Mouse (Mus musculus): ENCODE measurements around the gene Zfp579. TPM values are rescaled to one million over a fixed set of nuclear protein-coding genes. Genes with fewer than 3 reads are reported as not detected.
"Not testable (repeated sequence)": the region's sequence is repeated elsewhere in the genome, so short reads cannot be mapped to it uniquely, and the experiment has no call there.

Gene Zfp579
- polyA plus RNA-seq, 1 experiment, result 7.6 TPM

GRCm38 (mm10) chr7:5029946-5030345 is 34.0 kb upstream of the Zfp579 start:
- no peaks in the 10 kb centered on the region for H3K4me1 ChIP-seq (ENCODE audit: control insufficient read depth, insufficient read depth, low read length)
- no peaks in the 10 kb centered on the region for H3K9me3 ChIP-seq (replicated peaks; ENCODE audit: control insufficient read depth, insufficient read depth, low read length, poor library complexity, severe bottlenecking)
- no peaks in the 10 kb centered on the region for H3K27me3 ChIP-seq (ENCODE audit: control insufficient read depth, insufficient read depth, low read length, poor library complexity, severe bottlenecking)
- H3K4me3 ChIP-seq (ENCODE audit: low read depth, low read length), result peak overlapping the region; percentile 59
- no peak overlapping the region for H3K27ac ChIP-seq (ENCODE audit: insufficient read depth, low read length)
- no peaks in the 10 kb centered on the region for H3K36me3 ChIP-seq (ENCODE audit: control insufficient read depth, insufficient read depth, low read length, poor library complexity, severe bottlenecking)
- no peak for TF ChIP-seq POLR2A (IDR thresholded peaks at IDR 0.05; ENCODE audit: insufficient read depth, low read length)
- TF ChIP-seq EP300 (IDR thresholded peaks at IDR 0.05; ENCODE audit: insufficient read depth, low read depth, low read length), result no peak
- TF ChIP-seq CTCF (IDR thresholded peaks at IDR 0.05; ENCODE audit: low read depth, low read length), result no peak
- peak overlapping the region; percentile 41 for H3K9ac ChIP-seq (ENCODE audit: low read depth, poor library complexity, severe bottlenecking)

DNA sequence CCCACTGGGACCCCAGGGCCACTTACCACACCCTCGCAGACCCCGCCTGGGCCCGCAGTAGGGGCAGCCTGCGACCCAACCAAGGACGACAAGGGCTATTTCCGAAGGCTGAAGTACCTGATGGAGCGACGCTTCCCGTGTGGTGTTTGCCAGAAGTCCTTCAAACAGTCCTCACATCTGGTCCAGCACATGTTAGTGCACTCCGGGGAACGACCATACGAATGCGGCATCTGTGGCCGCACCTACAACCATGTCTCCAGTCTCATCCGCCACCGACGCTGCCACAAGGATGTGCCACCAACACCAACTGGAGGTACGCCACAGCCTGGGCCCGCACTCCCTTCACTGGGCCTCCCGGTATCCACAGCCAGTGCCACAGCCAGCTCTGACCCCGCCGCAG is 33.6 kb upstream of the Zfp579 start:
- H3K4me1 ChIP-seq (ENCODE audit: control insufficient read depth, insufficient read depth, low read length), result no peaks in the 10 kb centered on the region
- H3K9me3 ChIP-seq (replicated peaks; ENCODE audit: control insufficient read depth, insufficient read depth, low read length, poor library complexity, severe bottlenecking), result no peaks in the 10 kb centered on the region
- H3K27ac ChIP-seq (ENCODE audit: insufficient read depth, low read length), result no peak overlapping the region
- TF ChIP-seq EP300 (IDR thresholded peaks at IDR 0.05; ENCODE audit: insufficient read depth, low read depth, low read length), result no peak
- no peak for TF ChIP-seq CTCF (IDR thresholded peaks at IDR 0.05; ENCODE audit: low read depth, low read length)
- no peak for TF ChIP-seq POLR2A (IDR thresholded peaks at IDR 0.05; ENCODE audit: insufficient read depth, low read length)
- H3K36me3 ChIP-seq (ENCODE audit: control insufficient read depth, insufficient read depth, low read length, poor library complexity, severe bottlenecking), result no peaks in the 10 kb centered on the region
- no peaks in the 10 kb centered on the region for H3K27me3 ChIP-seq (ENCODE audit: control insufficient read depth, insufficient read depth, low read length, poor library complexity, severe bottlenecking)
- H3K4me3 ChIP-seq (ENCODE audit: low read depth, low read length), result peak overlapping the region; percentile 59
- no peak overlapping the region for H3K9ac ChIP-seq (ENCODE audit: low read depth, poor library complexity, severe bottlenecking)

- TF ChIP-seq CTCF (IDR thresholded peaks at IDR 0.05; ENCODE audit: low read depth, low read length) (no peak), POLR2A (IDR thresholded peaks at IDR 0.05; ENCODE audit: insufficient read depth, low read length) (no peak), EP300 (IDR thresholded peaks at IDR 0.05; ENCODE audit: insufficient read depth, low read depth, low read length) (no peak)
- Histone ChIP-seq H3K4me1 (ENCODE audit: control insufficient read depth, insufficient read depth, low read length) (peaks cover 3% of the 10 kb centered on the region), H3K27ac (ENCODE audit: insufficient read depth, low read length) (no peak overlapping the region), H3K9me3 (replicated peaks; ENCODE audit: control insufficient read depth, insufficient read depth, low read length, poor library complexity, severe bottlenecking) (no peaks in the 10 kb centered on the region), H3K4me3 (ENCODE audit: low read depth, low read length) (peak overlapping the region; percentile 79), H3K36me3 (ENCODE audit: control insufficient read depth, insufficient read depth, low read length, poor library complexity, severe bottlenecking) (peaks cover 2% of the 10 kb centered on the region; the same call in 1 of the 2 replicates), H3K9ac (ENCODE audit: low read depth, poor library complexity, severe bottlenecking) (peak overlapping the region; percentile 98), H3K27me3 (ENCODE audit: control insufficient read depth, insufficient read depth, low read length, poor library complexity, severe bottlenecking) (no peaks in the 10 kb centered on the region)
Measured at GRCm38 (mm10) chr7:5021197-5021596, 25.2 kb upstream of the Zfp579 start.

GRCm38 (mm10) chr7:5020685-5021084 is 24.7 kb upstream of the Zfp579 start:
- peaks cover 3% of the 10 kb centered on the region for H3K4me1 ChIP-seq (ENCODE audit: control insufficient read depth, insufficient read depth, low read length)
- H3K36me3 ChIP-seq (ENCODE audit: control insufficient read depth, insufficient read depth, low read length, poor library complexity, severe bottlenecking), result peaks cover 2% of the 10 kb centered on the region; the same call in 1 of the 2 replicates
- H3K27me3 ChIP-seq (ENCODE audit: control insufficient read depth, insufficient read depth, low read length, poor library complexity, severe bottlenecking), result no peaks in the 10 kb centered on the region
- H3K4me3 ChIP-seq (ENCODE audit: low read depth, low read length), result peak overlapping the region; percentile 79
- no peaks in the 10 kb centered on the region for H3K9me3 ChIP-seq (replicated peaks; ENCODE audit: control insufficient read depth, insufficient read depth, low read length, poor library complexity, severe bottlenecking)
- peak overlapping the region; percentile 65 for H3K27ac ChIP-seq (ENCODE audit: insufficient read depth, low read length)
- H3K9ac ChIP-seq (ENCODE audit: low read depth, poor library complexity, severe bottlenecking), result peak overlapping the region; percentile 98
- TF ChIP-seq EP300 (IDR thresholded peaks at IDR 0.05; ENCODE audit: insufficient read depth, low read depth, low read length) (no peak), POLR2A (IDR thresholded peaks at IDR 0.05; ENCODE audit: insufficient read depth, low read length) (no peak), CTCF (IDR thresholded peaks at IDR 0.05; ENCODE audit: low read depth, low read length) (no peak)

GRCm38 (mm10) chr7:5020000-5020681 is 24.2 kb upstream of the Zfp579 start, which contains the start of the genes Zfp865 and Ccdc106:
Gene Zfp865, plus strand, starts transcription at chr7:5020376.
Gene Ccdc106, plus strand, starts transcription at chr7:5020553.
- Histone ChIP-seq H3K36me3 (ENCODE audit: control insufficient read depth, insufficient read depth, low read length, poor library complexity, severe bottlenecking) (peaks cover 2% of the 10 kb centered on the region; the same call in 1 of the 2 replicates), H3K9ac (ENCODE audit: low read depth, poor library complexity, severe bottlenecking) (peak within 1 kb of the TSS; percentile 98), H3K27me3 (ENCODE audit: control insufficient read depth, insufficient read depth, low read length, poor library complexity, severe bottlenecking) (no peaks in the 10 kb centered on the region), H3K27ac (ENCODE audit: insufficient read depth, low read length) (peak within 1 kb of the TSS; percentile 70), H3K4me1 (ENCODE audit: control insufficient read depth, insufficient read depth, low read length) (peaks cover 3% of the 10 kb centered on the region), H3K4me3 (ENCODE audit: low read depth, low read length) (peak within 1 kb of the TSS; percentile 79), H3K9me3 (replicated peaks; ENCODE audit: control insufficient read depth, insufficient read depth, low read length, poor library complexity, severe bottlenecking) (no peaks in the 10 kb centered on the region)
- 0 out of 2 replicates have a peak, but pooled peaks have one; percentile 10 for TF ChIP-seq EP300 (IDR thresholded peaks at IDR 0.05; ENCODE audit: insufficient read depth, low read depth, low read length)
- no peak for TF ChIP-seq CTCF (IDR thresholded peaks at IDR 0.05; ENCODE audit: low read depth, low read length)
- TF ChIP-seq POLR2A (IDR thresholded peaks at IDR 0.05; ENCODE audit: insufficient read depth, low read length), result no peak

- not testable (repeated sequence) for H3K9me3 ChIP-seq (replicated peaks; ENCODE audit: control insufficient read depth, insufficient read depth, low read length, poor library complexity, severe bottlenecking); H3K27me3 ChIP-seq (ENCODE audit: control insufficient read depth, insufficient read depth, low read length, poor library complexity, severe bottlenecking); H3K36me3 ChIP-seq (ENCODE audit: control insufficient read depth, insufficient read depth, low read length, poor library complexity, severe bottlenecking); H3K4me1 ChIP-seq (ENCODE audit: control insufficient read depth, insufficient read depth, low read length)
- H3K9ac ChIP-seq (ENCODE audit: low read depth, poor library complexity, severe bottlenecking), result peak overlapping the region; percentile 98
- peak overlapping the region; percentile 70 for H3K27ac ChIP-seq (ENCODE audit: insufficient read depth, low read length)
- peak overlapping the region; percentile 42 for H3K4me3 ChIP-seq (ENCODE audit: low read depth, low read length)
Measured at GRCm38 (mm10) chr7:5019576-5019975, 23.6 kb upstream of the Zfp579 start.

Data from ES-Bruce4 (cell line).